Mouse (Mus musculus) forebrain, embryonic 14.5 days (tissue): ENCODE data around the gene Mipep. TPM values are rescaled to one million over a fixed set of nuclear protein-coding genes. Genes with fewer than 3 reads are reported as not detected.

Experiments used
- ATAC-seq: fragments of 200-750 bp; cut with Nextera tagmentation; 2 replicates; pipeline ENCODE4 v1.8.0; 2017; ENCODE audit warnings: mild to moderate bottlenecking, moderate library complexity
- DNase-seq: peaks from one replicate; pipeline ENCODE4 v3.0.0-alpha.2; 2015; ENCODE audit warnings: low spot score
- H3K27ac ChIP-seq: fragments of 300-500 bp; sonication (generic); 2 replicates; pipeline ENCODE4 v1.5.1; 2014; ENCODE audit warnings: low read depth, mild to moderate bottlenecking, control low read depth, low read length, moderate library complexity
- H3K27me3 ChIP-seq: fragments of 300-500 bp; sonication (generic); replicated peaks from 2 replicates; pipeline ENCODE4 v1.6.1; 2014; ENCODE audit warnings: low read length, control low read depth, mixed read lengths; ENCODE audit not compliant: control insufficient read depth, insufficient read depth
- H3K36me3 ChIP-seq: fragments of 300-500 bp; sonication (generic); 2 replicates; pipeline ENCODE4 v1.6.1; 2014; ENCODE audit warnings: low read length, control low read depth; ENCODE audit not compliant: control insufficient read depth, insufficient read depth
- H3K4me1 ChIP-seq: fragments of 300-500 bp; sonication (generic); 2 replicates; pipeline ENCODE4 v1.6.1; 2014; ENCODE audit warnings: antibody characterized with exemption, low read length, control low read depth; ENCODE audit not compliant: control insufficient read depth, insufficient read depth
- H3K4me2 ChIP-seq: fragments of 300-500 bp; sonication (generic); 2 replicates; pipeline ENCODE4 v1.6.1; 2014; ENCODE audit warnings: mild to moderate bottlenecking, control low read depth, low read length
- H3K4me3 ChIP-seq: fragments of 300-500 bp; sonication (generic); 2 replicates; pipeline ENCODE4 v1.5.1; 2014; ENCODE audit warnings: low read depth, low read length, control low read depth
- H3K9ac ChIP-seq: fragments of 300-500 bp; sonication (generic); 2 replicates; pipeline ENCODE4 v1.6.1; 2014; ENCODE audit warnings: mild to moderate bottlenecking, low read length, control low read depth, moderate library complexity
- H3K9me3 ChIP-seq: fragments of 300-500 bp; sonication (generic); replicated peaks from 2 replicates; pipeline ENCODE4 v1.6.1; 2016; ENCODE audit warnings: low read length, control low read depth, mixed read lengths; ENCODE audit not compliant: control insufficient read depth
- WGBS: fragments of 180-500 bp; shearing (Covaris S2); extraction: QIAGEN DNeasy Blood & Tissue Kit; methylation state at CpG from one replicate; pipeline ENCODE4 v1.1.7; 2014; 5-methylcytosine and 5-hydroxymethylcytosine counted together
- polyA plus RNA-seq: library from polyadenylated mRNA; unstranded; fragments of >200 nt; fragmentation: Nextera tagmentation; extraction: Ambion mirVana; gene quantifications from 2 replicates; pipeline ENCODE4 v1.2.1, GENCODE M21; 2014

Mipep gene
- polyA plus RNA-seq, 1 experiment from 2014 or later = 22.9 TPM

DNA sequence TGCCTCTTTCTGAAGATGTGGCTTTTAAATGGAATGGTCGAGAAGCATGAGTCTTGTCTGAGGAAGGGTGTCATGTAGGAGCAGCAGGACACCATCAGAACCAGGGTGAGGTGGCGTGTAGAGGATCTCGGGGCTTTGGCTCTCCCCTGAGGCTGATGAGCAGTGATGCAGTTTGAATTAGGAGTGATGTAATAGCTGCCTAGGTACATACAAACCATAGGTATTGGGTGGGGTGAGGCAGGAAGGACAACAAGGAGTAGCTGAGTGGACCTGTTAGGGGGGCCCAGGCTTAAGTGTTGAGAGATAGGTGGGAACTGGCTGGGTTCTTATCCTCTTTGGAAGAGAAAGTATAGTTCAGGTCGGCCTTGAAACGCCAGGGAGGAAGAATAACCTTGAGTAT lies 43.9 kb upstream of the Mipep start:
- 83% methylated on average over 5 of the region's 5 CpGs for whole genome bisulfite sequencing
- Histone ChIP-seq H3K27ac (peak overlapping the region; percentile 79), H3K9me3 (no peaks in the 10 kb centered on the region), H3K4me1 (peaks cover 40% of the 10 kb centered on the region), H3K36me3 (peaks cover 13% of the 10 kb centered on the region; the same call in 1 of the 2 replicates), H3K4me2 (no peak overlapping the region), H3K4me3 (no peak overlapping the region), H3K9ac (no peak overlapping the region), H3K27me3 (no peaks in the 10 kb centered on the region)
- ATAC-seq (no peak), DNase-seq (no peak)

DNA sequence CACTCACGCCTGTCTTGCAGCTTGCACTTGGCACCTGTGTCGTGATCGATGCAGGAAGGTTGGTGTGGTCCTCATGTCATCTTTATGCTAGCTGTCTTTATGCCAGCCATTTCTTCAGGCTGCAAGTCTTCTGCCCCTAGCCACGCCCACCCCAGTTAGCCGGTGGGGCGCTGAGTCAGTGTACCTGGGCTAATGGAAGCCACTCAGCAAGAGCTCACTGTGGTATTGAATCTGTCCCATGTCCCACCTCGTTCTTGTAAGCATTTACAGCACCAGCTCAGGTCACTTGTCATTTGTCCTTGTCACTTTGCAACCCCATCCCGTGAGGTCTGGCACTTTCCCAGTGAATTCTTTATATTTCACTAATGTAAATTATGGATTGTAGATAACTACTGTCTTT lies 43.3 kb upstream of the Mipep start:
- Histone ChIP-seq H3K36me3 (peaks cover 18% of the 10 kb centered on the region), H3K4me2 (no peak overlapping the region), H3K4me1 (peaks cover 39% of the 10 kb centered on the region), H3K27ac (peak overlapping the region; percentile 79), H3K9ac (no peak overlapping the region), H3K4me3 (no peak overlapping the region), H3K27me3 (no peaks in the 10 kb centered on the region), H3K9me3 (no peaks in the 10 kb centered on the region)
- 57% methylated on average over 8 of the region's 8 CpGs for WGBS
- DNase-seq (no peak), ATAC-seq (no peak)

DNA sequence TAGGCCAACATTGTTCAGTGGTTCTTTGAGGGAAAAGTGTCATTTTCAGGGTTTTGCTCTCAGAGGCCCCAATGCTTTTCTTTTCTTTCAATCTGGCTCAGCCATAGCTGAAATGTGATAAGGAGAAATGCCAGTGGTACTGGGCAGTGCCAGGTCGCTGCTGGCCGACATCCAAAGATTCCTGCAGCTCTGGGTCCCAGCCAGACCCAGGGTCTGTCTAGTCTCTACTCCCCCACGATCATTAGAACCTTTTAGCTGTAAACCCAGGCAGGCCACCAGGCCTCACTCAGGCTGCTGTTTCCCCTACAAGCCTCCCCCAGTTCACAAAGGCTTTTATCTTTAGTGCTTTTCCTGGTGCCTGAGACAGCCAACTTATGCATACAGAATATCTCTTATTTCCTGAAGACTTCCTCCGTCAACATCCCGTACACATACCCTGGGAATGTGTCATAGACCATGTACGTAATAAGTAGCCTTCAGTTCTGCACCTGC lies 42.8 kb upstream of the Mipep start:
- WGBS = 35% methylated on average over 6 of the region's 6 CpGs
- peaks cover 34% of the 10 kb centered on the region for H3K4me1 ChIP-seq
- peak; percentile 75 for ATAC-seq

DNA sequence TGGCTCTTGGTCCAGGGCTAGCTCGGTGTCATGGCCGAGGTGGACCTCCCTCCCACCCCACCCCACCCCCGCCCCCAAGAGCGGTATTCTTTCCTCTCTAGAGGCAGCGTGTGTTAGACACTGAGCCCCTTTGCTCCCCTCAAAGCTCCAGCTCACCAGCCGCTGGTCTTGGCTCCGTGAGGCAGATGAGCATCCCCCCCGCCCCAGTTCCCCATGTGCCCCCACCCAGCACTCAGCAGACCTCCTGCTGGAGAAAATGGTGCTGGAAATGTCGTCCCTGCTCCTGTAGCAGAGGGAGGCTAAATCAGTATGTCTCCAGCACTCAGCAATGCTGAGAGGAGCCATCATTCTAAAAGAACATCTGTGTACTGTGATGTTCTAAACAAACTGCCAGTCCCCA lies 40.7 kb upstream of the Mipep start:
- no peak overlapping the region for H3K9ac ChIP-seq
- 74% methylated on average over 9 of the region's 9 CpGs for WGBS

More for the DNA sequence above, 42.8 kb upstream of the Mipep start:
- H3K36me3 ChIP-seq = peaks cover 23% of the 10 kb centered on the region
- H3K9ac ChIP-seq = no peak overlapping the region
- H3K4me3 ChIP-seq = no peak overlapping the region
- H3K27me3 ChIP-seq = no peaks in the 10 kb centered on the region
- no peaks in the 10 kb centered on the region for H3K9me3 ChIP-seq
- no peak overlapping the region for H3K4me2 ChIP-seq
- peak; percentile 78 for DNase-seq
- peak overlapping the region; percentile 79 for H3K27ac ChIP-seq

DNA sequence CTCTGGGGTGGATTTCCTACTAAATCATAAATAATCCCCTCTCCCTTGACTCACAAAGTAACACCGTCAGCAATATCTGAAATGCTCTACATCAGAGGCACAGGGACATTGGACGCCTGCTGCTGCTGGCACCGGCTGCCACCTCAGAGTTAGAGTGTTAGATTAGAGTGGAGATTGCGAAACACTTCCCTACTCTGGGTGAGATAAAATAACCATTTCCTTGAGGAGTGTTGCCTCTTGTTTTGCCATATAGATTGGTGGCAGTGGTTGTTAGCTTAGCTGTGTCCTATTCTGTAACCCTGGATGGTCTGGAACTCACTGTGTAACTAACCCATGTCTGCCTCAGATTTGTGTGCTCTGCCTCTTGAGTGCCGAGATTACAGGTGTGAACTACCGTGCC lies 39.2 kb upstream of the Mipep start:
- no peak for ATAC-seq
- Histone ChIP-seq H3K4me2 (no peak overlapping the region), H3K9ac (no peak overlapping the region), H3K4me1 (peaks cover 18% of the 10 kb centered on the region; the same call in 1 of the 2 replicates), H3K4me3 (no peak overlapping the region), H3K27ac (no peak overlapping the region), H3K9me3 (no peaks in the 10 kb centered on the region), H3K27me3 (no peaks in the 10 kb centered on the region), H3K36me3 (peaks cover 50% of the 10 kb centered on the region)
- WGBS = 89% methylated on average over 6 of the region's 6 CpGs
- DNase-seq = no peak

More for the DNA sequence above, 40.7 kb upstream of the Mipep start:
- Histone ChIP-seq H3K9me3 (no peaks in the 10 kb centered on the region), H3K4me1 (peaks cover 25% of the 10 kb centered on the region; the same call in 1 of the 2 replicates), H3K4me3 (no peak overlapping the region), H3K36me3 (peaks cover 37% of the 10 kb centered on the region), H3K27me3 (no peaks in the 10 kb centered on the region), H3K27ac (no peak overlapping the region), H3K4me2 (no peak overlapping the region)
- DNase-seq = no peak
- no peak for ATAC-seq

DNA sequence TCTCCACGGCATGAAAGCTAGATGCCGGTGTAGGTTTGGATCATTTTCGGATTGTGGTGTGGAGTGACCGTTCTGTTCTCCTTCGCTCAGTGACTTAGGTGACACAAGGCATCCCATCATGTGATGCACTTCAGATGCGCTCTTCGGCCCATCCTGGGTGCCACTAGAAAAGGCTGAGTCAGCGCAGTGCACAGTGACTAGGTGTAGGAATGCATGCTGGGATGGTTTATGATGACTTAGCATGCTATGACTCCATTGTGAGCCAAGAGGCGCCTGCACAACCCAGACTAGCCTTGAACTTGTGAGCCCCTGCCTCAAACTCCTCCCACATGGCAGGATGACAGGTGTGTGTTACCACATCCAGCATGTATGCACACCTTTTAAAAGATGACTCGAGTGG lies 38.2 kb upstream of the Mipep start:
- 96% methylated on average over 10 of the region's 10 CpGs for WGBS
- H3K27ac ChIP-seq = no peak overlapping the region
- DNase-seq (no peak), ATAC-seq (no peak)
- no peak overlapping the region for H3K9ac ChIP-seq
- no peak overlapping the region for H3K4me3 ChIP-seq
- H3K9me3 ChIP-seq = no peaks in the 10 kb centered on the region
- H3K4me2 ChIP-seq = no peak overlapping the region
- H3K36me3 ChIP-seq = peaks cover 59% of the 10 kb centered on the region
- H3K27me3 ChIP-seq = no peaks in the 10 kb centered on the region
- H3K4me1 ChIP-seq = peaks cover 10% of the 10 kb centered on the region

DNA sequence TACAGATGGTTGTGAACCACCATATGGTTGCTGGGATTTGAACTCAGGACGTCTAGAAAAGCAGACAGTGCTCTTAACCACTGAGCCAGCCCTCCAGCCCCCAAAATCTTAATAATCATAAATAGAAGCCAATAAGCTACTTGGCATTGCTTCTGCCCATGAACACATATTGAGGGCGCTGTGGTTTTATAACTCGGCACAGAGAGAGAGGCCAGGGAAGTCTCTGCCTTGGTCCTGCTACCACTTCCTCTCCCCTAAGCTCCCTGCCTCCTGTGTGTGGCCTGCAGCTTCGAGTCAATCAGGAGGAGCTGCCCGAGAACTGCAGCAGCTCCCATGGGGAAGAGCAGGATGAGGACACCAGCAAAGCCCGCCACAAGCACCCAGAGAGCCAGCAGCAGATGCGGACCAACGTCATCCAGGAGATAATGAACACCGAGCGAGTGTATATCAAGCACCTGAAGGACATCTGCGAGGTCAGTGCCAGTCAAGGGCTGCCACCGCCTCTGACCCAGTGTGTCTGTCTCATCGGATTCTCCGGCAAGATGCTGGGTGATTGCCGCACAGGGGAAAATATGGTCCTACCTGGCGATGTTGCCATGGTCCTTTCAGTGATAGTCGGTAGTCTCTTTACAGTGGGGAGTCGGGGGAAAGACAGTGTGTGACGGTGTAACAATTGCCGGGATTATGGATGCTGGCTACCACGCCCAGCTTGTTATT lies 37.1 kb upstream of the Mipep start:
- Histone ChIP-seq H3K4me2 (no peak overlapping the region), H3K4me1 (peaks cover 2% of the 10 kb centered on the region; the same call in 1 of the 2 replicates), H3K9me3 (no peaks in the 10 kb centered on the region), H3K27me3 (no peaks in the 10 kb centered on the region), H3K36me3 (peaks cover 61% of the 10 kb centered on the region), H3K27ac (no peak overlapping the region), H3K9ac (no peak overlapping the region), H3K4me3 (no peak overlapping the region)
- ATAC-seq (no peak), DNase-seq (no peak)
- WGBS = 92% methylated on average over 21 of the region's 21 CpGs

DNA sequence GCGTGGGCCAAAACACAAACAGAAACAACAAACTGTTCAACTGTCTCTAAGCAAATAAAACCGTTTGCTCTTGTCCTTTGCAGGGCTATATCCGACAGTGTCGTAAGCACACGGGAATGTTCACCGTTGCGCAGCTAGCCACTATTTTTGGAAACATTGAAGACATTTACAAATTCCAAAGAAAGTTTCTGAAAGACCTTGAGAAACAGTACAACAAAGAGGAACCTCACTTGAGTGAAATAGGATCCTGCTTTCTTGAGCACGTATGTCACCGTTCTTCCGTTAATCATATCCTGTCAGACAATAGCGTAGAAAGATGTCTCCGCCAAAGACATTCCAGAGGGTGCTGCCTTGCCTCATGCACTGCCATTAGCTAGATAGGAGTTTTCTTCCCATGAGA lies 34.5 kb upstream of the Mipep start:
- Histone ChIP-seq H3K4me2 (no peak overlapping the region), H3K27ac (no peak overlapping the region), H3K27me3 (no peaks in the 10 kb centered on the region), H3K4me3 (no peak overlapping the region), H3K36me3 (peaks cover 68% of the 10 kb centered on the region), H3K4me1 (peaks cover 2% of the 10 kb centered on the region; the same call in 1 of the 2 replicates), H3K9ac (no peak overlapping the region), H3K9me3 (no peaks in the 10 kb centered on the region)
- WGBS = 89% methylated on average over 12 of the region's 12 CpGs
- ATAC-seq (no peak), DNase-seq (no peak)

DNA sequence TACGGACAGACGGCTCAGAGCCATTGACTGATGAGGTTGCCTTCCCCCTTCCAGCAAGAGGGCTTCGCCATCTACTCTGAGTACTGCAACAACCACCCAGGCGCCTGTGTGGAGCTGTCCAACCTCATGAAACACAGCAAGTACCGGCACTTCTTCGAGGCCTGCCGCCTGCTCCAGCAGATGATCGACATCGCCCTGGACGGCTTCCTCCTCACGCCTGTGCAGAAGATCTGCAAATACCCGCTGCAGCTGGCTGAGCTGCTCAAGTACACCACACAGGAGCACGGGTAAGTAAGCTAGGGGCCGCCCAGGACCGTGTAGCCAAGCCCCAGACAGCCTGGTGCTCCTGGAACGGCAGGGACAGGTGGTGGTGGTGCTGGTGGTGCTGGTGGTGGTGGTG lies 32.8 kb upstream of the Mipep start:
- Histone ChIP-seq H3K9me3 (no peaks in the 10 kb centered on the region), H3K4me1 (peaks cover 2% of the 10 kb centered on the region; the same call in 1 of the 2 replicates), H3K9ac (no peak overlapping the region), H3K27ac (peak overlapping the region; percentile 39; the same call in 1 of the 2 replicates), H3K36me3 (peaks cover 69% of the 10 kb centered on the region), H3K4me3 (no peak overlapping the region), H3K27me3 (no peaks in the 10 kb centered on the region), H3K4me2 (no peak overlapping the region)
- no peak for ATAC-seq
- 95% methylated on average over 16 of the region's 16 CpGs for WGBS
- DNase-seq = no peak
